Mouse (Mus musculus): Measurements from ENCODE around the gene Psmg4. TPM values are rescaled to one million over a fixed set of nuclear protein-coding genes. Genes with fewer than 3 reads are reported as not detected.

Psmg4 gene
- 44.0 and 44.5 TPM in 2 replicates for total RNA-seq (2014; rRNA removed)
- 60.9 and 61.9 TPM in 2 replicates for polyA plus RNA-seq (2012; rRNA removed)

DNA sequence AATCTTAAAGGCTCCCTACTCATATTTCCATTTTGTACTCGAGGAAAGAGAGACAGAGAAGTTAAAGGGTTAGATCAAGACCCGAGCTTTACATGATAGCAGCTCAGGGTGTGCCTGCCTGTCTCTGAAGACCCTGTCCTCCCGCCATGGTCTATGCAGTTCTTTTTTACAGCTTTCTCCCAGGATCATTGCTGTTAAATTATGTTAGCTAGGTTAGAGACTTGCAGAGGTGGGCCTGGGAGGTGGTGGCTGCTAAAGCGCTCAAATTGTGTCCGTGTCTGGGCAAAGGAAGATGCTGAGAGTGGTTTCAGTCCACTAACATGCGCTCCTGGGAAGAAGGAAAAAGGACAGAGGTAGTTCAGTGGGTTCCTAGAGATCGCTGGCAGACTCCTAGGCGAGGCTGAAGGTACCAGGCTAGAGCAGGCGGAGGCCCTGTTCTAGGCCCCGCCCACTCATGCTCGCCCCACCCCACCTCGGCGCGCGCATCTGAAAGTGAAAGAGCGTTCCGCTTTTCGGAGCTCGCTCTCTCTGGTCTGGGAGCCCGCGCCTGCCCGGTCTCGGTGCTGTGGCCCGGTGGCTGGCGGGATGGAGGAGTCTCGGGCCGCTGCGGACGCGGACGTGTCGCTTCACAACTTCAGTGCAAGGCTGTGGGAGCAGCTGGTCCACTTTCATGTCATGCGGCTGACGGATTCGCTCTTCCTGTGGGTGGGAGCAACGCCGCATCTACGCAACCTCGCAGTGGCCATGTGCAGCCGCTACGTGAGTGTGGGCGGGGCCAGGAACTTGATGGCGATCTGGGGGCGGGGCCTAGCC, at the start of gene Psmg4:
Psmg4 (plus strand) TSS at position 474 of the 813 bp plus-strand sequence.
- 5% methylated on average over 44 of the region's 44 CpGs for WGBS
- Histone ChIP-seq H3K79me2 (ENCODE audit: control insufficient read depth, insufficient read depth, low read length) (0 out of 2 replicates have a peak, but pooled peaks cover 3% of the 10 kb centered on the region), H3K36me3 (ENCODE audit: control insufficient read depth, insufficient read depth, low read length) (peaks cover 6% of the 10 kb centered on the region; the same call in 1 of the 2 replicates), H3K4me3 (ENCODE audit: insufficient read depth, low read depth, low read length) (peak within 1 kb of the TSS; percentile 68), H3K27ac (replicated peaks; ENCODE audit: insufficient read depth, low read depth, low read length) (peak within 1 kb of the TSS; percentile 67), H3K9ac (ENCODE audit: low read depth, low read length) (peak within 1 kb of the TSS; percentile 77), H3K4me1 (ENCODE audit: control insufficient read depth, insufficient read depth, low read length) (peaks cover 3% of the 10 kb centered on the region; the same call in 1 of the 2 replicates), H3K27me3 (ENCODE audit: control insufficient read depth, insufficient read depth, low read length) (no peaks in the 10 kb centered on the region)
- TF ChIP-seq CTCF (IDR thresholded peaks at IDR 0.05; ENCODE audit: low read depth, low read length) (no peak), POLR2A (IDR thresholded peaks at IDR 0.05; ENCODE audit: extremely low read depth, insufficient read depth, low read length) (peak; percentile 68; the same call in 1 of the 2 replicates)
- peak; percentile 73 for DNase-seq (ENCODE audit: extremely low read depth, low read depth, low spot score)

- no peak for TF ChIP-seq POLR2A (IDR thresholded peaks at IDR 0.05; ENCODE audit: extremely low read depth, insufficient read depth, low read length)
- no peak for TF ChIP-seq CTCF (IDR thresholded peaks at IDR 0.05; ENCODE audit: low read depth, low read length)
- Histone ChIP-seq H3K9ac (ENCODE audit: low read depth, low read length) (no peak overlapping the region), H3K27ac (replicated peaks; ENCODE audit: insufficient read depth, low read depth, low read length) (no peak overlapping the region), H3K4me1 (ENCODE audit: control insufficient read depth, insufficient read depth, low read length) (peaks cover 3% of the 10 kb centered on the region; the same call in 1 of the 2 replicates), H3K36me3 (ENCODE audit: control insufficient read depth, insufficient read depth, low read length) (no peaks in the 10 kb centered on the region), H3K27me3 (ENCODE audit: control insufficient read depth, insufficient read depth, low read length) (no peaks in the 10 kb centered on the region), H3K4me3 (ENCODE audit: insufficient read depth, low read depth, low read length) (no peak overlapping the region), H3K79me2 (ENCODE audit: control insufficient read depth, insufficient read depth, low read length) (no peaks in the 10 kb centered on the region)
- DNase-seq (ENCODE audit: extremely low read depth, low read depth, low spot score) = no peak
- 92% methylated on average over 3 of the region's 3 CpGs for WGBS
Observed at GRCm38 (mm10) chr13:34113086-34113485, 49.7 kb upstream of the Psmg4 start.

DNA sequence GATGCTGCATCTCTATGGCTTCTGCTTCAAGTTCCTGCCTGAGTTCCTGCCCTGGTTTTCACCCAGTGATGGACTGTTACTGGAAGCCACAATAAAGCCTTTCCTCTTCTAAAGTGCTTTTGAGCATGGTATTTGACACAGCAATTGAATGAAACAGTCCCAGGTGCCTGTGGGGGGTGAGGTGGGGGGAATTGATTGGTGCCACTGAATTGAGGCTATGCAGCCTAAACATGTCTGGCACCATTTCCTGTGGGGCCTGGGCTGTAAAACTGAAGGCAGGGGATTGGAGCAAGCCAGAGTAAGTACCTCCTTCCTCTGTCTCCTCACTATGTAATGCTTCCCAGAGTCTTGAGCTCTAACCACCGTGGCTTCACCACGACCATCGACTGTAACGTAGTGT, 48.1 kb upstream of the Psmg4 start:
- H3K9ac ChIP-seq (ENCODE audit: low read depth, low read length) = no peak overlapping the region
- H3K27ac ChIP-seq (replicated peaks; ENCODE audit: insufficient read depth, low read depth, low read length) = no peak overlapping the region
- no peaks in the 10 kb centered on the region for H3K79me2 ChIP-seq (ENCODE audit: control insufficient read depth, insufficient read depth, low read length)
- H3K4me3 ChIP-seq (ENCODE audit: insufficient read depth, low read depth, low read length) = no peak overlapping the region
- no peaks in the 10 kb centered on the region for H3K27me3 ChIP-seq (ENCODE audit: control insufficient read depth, insufficient read depth, low read length)
- WGBS = 88% methylated on average over 4 of the region's 4 CpGs
- DNase-seq (ENCODE audit: extremely low read depth, low read depth, low spot score) = no peak
- TF ChIP-seq POLR2A (IDR thresholded peaks at IDR 0.05; ENCODE audit: extremely low read depth, insufficient read depth, low read length) (no peak), CTCF (IDR thresholded peaks at IDR 0.05; ENCODE audit: low read depth, low read length) (no peak)
- H3K36me3 ChIP-seq (ENCODE audit: control insufficient read depth, insufficient read depth, low read length) = no peaks in the 10 kb centered on the region
- H3K4me1 ChIP-seq (ENCODE audit: control insufficient read depth, insufficient read depth, low read length) = peaks cover 3% of the 10 kb centered on the region; the same call in 1 of the 2 replicates

- H3K4me3 ChIP-seq (ENCODE audit: insufficient read depth, low read depth, low read length) = no peak overlapping the region
- no peak overlapping the region for H3K27ac ChIP-seq (replicated peaks; ENCODE audit: insufficient read depth, low read depth, low read length)
- no peaks in the 10 kb centered on the region for H3K27me3 ChIP-seq (ENCODE audit: control insufficient read depth, insufficient read depth, low read length)
- H3K4me1 ChIP-seq (ENCODE audit: control insufficient read depth, insufficient read depth, low read length) = peaks cover 3% of the 10 kb centered on the region; the same call in 1 of the 2 replicates
- no peak overlapping the region for H3K9ac ChIP-seq (ENCODE audit: low read depth, low read length)
- WGBS = 86% methylated on average over 6 of the region's 6 CpGs
- no peak for TF ChIP-seq POLR2A (IDR thresholded peaks at IDR 0.05; ENCODE audit: extremely low read depth, insufficient read depth, low read length)
- no peak for TF ChIP-seq CTCF (IDR thresholded peaks at IDR 0.05; ENCODE audit: low read depth, low read length)
- no peaks in the 10 kb centered on the region for H3K36me3 ChIP-seq (ENCODE audit: control insufficient read depth, insufficient read depth, low read length)
- no peak for DNase-seq (ENCODE audit: extremely low read depth, low read depth, low spot score)
- no peaks in the 10 kb centered on the region for H3K79me2 ChIP-seq (ENCODE audit: control insufficient read depth, insufficient read depth, low read length)
Observed at GRCm38 (mm10) chr13:34116508-34116907, 46.3 kb upstream of the Psmg4 start.

DNA sequence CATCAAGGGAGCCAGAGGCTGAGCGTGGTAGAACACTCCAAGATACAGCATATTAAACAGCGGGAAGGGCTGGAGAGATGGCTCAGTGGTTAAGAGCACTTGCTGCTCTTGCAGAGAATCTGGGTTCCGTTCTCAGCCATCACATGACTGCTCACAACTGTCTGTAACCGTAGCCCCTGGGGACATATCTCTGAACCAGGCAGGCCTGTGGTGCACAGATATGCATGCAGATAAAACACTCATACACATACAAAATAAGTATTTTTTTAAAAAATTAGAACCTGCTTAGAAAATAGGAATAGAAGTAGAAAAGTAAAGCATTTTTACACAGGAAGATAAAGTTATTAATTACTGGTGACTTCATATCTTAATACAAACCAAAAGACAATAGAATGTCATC, 43.9 kb upstream of the Psmg4 start:
- Histone ChIP-seq H3K36me3 (ENCODE audit: control insufficient read depth, insufficient read depth, low read length) (no peaks in the 10 kb centered on the region), H3K4me1 (ENCODE audit: control insufficient read depth, insufficient read depth, low read length) (no peaks in the 10 kb centered on the region), H3K79me2 (ENCODE audit: control insufficient read depth, insufficient read depth, low read length) (no peaks in the 10 kb centered on the region), H3K27me3 (ENCODE audit: control insufficient read depth, insufficient read depth, low read length) (no peaks in the 10 kb centered on the region), H3K27ac (replicated peaks; ENCODE audit: insufficient read depth, low read depth, low read length) (no peak overlapping the region), H3K4me3 (ENCODE audit: insufficient read depth, low read depth, low read length) (no peak overlapping the region), H3K9ac (ENCODE audit: low read depth, low read length) (no peak overlapping the region)
- DNase-seq (ENCODE audit: extremely low read depth, low read depth, low spot score) = no peak
- 91% methylated on average over 4 of the region's 4 CpGs for WGBS
- TF ChIP-seq POLR2A (IDR thresholded peaks at IDR 0.05; ENCODE audit: extremely low read depth, insufficient read depth, low read length) (no peak), CTCF (IDR thresholded peaks at IDR 0.05; ENCODE audit: low read depth, low read length) (no peak)

DNA sequence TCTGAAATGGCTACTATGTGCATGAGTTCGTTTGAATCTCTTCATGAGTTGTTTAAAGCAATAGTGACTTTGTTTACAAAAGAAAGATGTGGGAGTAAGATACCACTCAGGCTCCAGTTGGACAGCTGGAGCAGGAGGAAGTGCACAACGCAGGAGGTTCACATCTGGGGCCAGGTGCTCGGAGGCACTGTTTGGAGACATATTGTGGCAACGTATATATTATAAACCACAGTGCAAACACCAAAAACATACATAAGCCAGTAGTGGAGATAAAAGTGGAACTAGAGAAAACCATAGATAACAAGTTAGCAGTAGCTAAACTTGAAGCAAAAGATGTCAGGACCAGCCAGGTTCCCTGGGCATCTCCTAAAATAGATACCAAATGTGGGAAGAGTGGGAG, 43.4 kb upstream of the Psmg4 start:
- Histone ChIP-seq H3K36me3 (ENCODE audit: control insufficient read depth, insufficient read depth, low read length) (no peaks in the 10 kb centered on the region), H3K9ac (ENCODE audit: low read depth, low read length) (no peak overlapping the region), H3K27ac (replicated peaks; ENCODE audit: insufficient read depth, low read depth, low read length) (no peak overlapping the region), H3K27me3 (ENCODE audit: control insufficient read depth, insufficient read depth, low read length) (no peaks in the 10 kb centered on the region), H3K4me1 (ENCODE audit: control insufficient read depth, insufficient read depth, low read length) (no peaks in the 10 kb centered on the region), H3K79me2 (ENCODE audit: control insufficient read depth, insufficient read depth, low read length) (no peaks in the 10 kb centered on the region), H3K4me3 (ENCODE audit: insufficient read depth, low read depth, low read length) (no peak overlapping the region)
- TF ChIP-seq CTCF (IDR thresholded peaks at IDR 0.05; ENCODE audit: low read depth, low read length) = no peak
- TF ChIP-seq POLR2A (IDR thresholded peaks at IDR 0.05; ENCODE audit: extremely low read depth, insufficient read depth, low read length) = no peak
- DNase-seq (ENCODE audit: extremely low read depth, low read depth, low spot score) = no peak
- 74% methylated on average over 4 of the region's 4 CpGs for WGBS
